Mouse (Mus musculus): ENCODE data around the gene Rusc1. TPM values are rescaled to one million over a fixed set of nuclear protein-coding genes. Genes with fewer than 3 reads are reported as not detected.

Rusc1 gene
- polyA plus RNA-seq, 1 experiment: 42.5 TPM

GRCm38 (mm10) chr3:89100811-89101210 is 7.7 kb upstream of the Rusc1 start, which contains the start of gene Gm43738:
TSS of gene Gm43738 (minus strand) at chr3:89101099.
- 38% methylated on average over 7 of the region's 7 CpGs for WGBS
- Histone ChIP-seq H3K4me1 (ENCODE audit: control insufficient read depth, insufficient read depth, insufficient read length) (peaks cover 4% of the 10 kb centered on the region; the same call in 1 of the 2 replicates), H3K27me3 (ENCODE audit: control insufficient read depth, insufficient read depth, low read length) (no peaks in the 10 kb centered on the region), H3K4me3 (ENCODE audit: extremely low read depth, insufficient read depth, insufficient read length) (peak within 1 kb of the TSS; percentile 84), H3K36me3 (ENCODE audit: control insufficient read depth, insufficient read depth, low read length) (peaks cover 5% of the 10 kb centered on the region; the same call in 1 of the 2 replicates), H3K27ac (ENCODE audit: insufficient read depth, low read length) (0 out of 2 replicates have a peak within 1 kb of the TSS, but pooled peaks have one; percentile 6)
- DNase-seq (ENCODE audit: low read depth in 1 of 2, low spot score in 2 of 2): no peak
- TF ChIP-seq CTCF (IDR thresholded peaks at IDR 0.05; ENCODE audit: extremely low read depth, insufficient read depth, insufficient read length, insufficient replicate concordance) (no peak), POLR2A (IDR thresholded peaks at IDR 0.05; ENCODE audit: low read depth, low read length) (no peak)

GRCm38 (mm10) chr3:89094021-89094420 is 910 bp upstream of the Rusc1 start:
- Histone ChIP-seq H3K4me3 (ENCODE audit: extremely low read depth, insufficient read depth, insufficient read length) (no peak overlapping the region), H3K4me1 (ENCODE audit: control insufficient read depth, insufficient read depth, insufficient read length) (peaks cover 10% of the 10 kb centered on the region), H3K27me3 (ENCODE audit: control insufficient read depth, insufficient read depth, low read length) (peaks cover 6% of the 10 kb centered on the region), H3K27ac (ENCODE audit: insufficient read depth, low read length) (no peak overlapping the region), H3K36me3 (ENCODE audit: control insufficient read depth, insufficient read depth, low read length) (peaks cover 7% of the 10 kb centered on the region; the same call in 1 of the 2 replicates)
- 93% methylated on average over 10 of the region's 10 CpGs for WGBS
- DNase-seq (ENCODE audit: low read depth in 1 of 2, low spot score in 2 of 2): no peak
- TF ChIP-seq POLR2A (IDR thresholded peaks at IDR 0.05; ENCODE audit: low read depth, low read length) (no peak), CTCF (IDR thresholded peaks at IDR 0.05; ENCODE audit: extremely low read depth, insufficient read depth, insufficient read length, insufficient replicate concordance) (no peak)

DNA sequence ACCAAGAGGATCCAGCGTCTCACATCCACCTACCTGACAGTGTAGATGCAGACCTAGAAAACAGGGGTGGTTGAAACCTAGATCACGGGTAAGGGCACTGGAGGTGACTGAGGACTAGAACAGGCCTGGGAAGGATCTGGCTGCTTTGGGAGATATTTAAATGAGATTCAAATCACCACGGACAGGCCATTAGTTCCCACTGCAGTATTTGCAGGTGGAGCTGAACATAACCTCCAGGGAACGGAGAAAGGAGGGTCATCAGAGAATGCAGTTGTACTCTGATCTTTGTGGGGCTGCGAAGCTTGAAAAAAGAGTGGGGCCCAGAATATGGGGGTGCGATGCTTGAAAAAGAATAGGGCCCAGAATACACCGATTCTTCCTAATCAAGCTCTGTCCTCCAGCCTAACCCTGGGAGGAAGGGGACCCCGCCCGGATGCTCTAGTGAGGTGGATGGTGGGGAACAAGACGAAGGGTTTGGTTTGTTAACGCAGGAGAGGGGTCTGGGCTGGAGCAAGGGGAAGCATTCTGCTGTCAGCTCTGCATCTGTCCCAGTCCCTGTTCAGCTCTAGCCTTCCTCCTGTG is 511 bp downstream of the Rusc1 start:
- Histone ChIP-seq H3K4me1 (ENCODE audit: control insufficient read depth, insufficient read depth, insufficient read length) (peaks cover 23% of the 10 kb centered on the region), H3K27me3 (ENCODE audit: control insufficient read depth, insufficient read depth, low read length) (peaks cover 6% of the 10 kb centered on the region), H3K27ac (ENCODE audit: insufficient read depth, low read length) (no peak overlapping the region), H3K36me3 (ENCODE audit: control insufficient read depth, insufficient read depth, low read length) (peaks cover 5% of the 10 kb centered on the region; the same call in 1 of the 2 replicates), H3K4me3 (ENCODE audit: extremely low read depth, insufficient read depth, insufficient read length) (no peak overlapping the region)
- WGBS: 42% methylated on average over 11 of the region's 11 CpGs
- TF ChIP-seq POLR2A (IDR thresholded peaks at IDR 0.05; ENCODE audit: low read depth, low read length): no peak
- no peak for TF ChIP-seq CTCF (IDR thresholded peaks at IDR 0.05; ENCODE audit: extremely low read depth, insufficient read depth, insufficient read length, insufficient replicate concordance)
- DNase-seq (ENCODE audit: low read depth in 1 of 2, low spot score in 2 of 2): no peak

DNA sequence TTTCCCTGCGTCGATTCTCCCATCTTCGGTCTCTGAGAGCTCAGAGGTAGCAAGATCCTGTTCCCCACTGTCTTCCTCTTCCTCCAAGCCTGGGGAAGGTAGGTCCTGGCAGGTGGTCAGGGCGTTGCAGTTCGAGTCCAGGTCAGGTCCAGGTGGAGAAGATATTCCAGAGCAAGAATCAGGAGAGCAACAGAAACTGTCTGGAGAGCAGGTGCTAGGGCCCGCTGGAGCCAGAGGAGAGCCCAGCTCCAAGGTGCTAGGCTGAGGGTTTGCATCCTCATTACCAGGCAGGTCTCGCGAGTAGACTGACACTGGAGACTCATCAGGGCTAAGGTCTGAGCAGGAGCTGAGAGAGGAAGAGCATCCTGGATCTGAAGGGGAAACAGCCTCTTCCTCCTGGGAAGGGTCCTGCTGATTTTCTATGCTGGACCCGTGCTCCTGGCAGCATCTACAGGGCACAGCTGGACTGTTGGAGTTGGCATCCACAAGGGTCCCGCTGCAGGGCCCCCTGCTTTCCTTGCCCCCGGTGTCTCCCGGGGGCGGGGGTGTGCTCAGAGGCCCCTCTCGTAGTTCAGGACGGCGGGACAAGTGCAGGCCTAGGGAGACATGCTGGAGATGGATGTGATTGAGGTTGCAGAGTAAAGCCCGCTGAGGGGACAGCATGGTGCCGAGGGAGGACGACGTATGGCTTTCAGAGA is 1.2 kb downstream of the Rusc1 start:
- TF ChIP-seq CTCF (IDR thresholded peaks at IDR 0.05; ENCODE audit: extremely low read depth, insufficient read depth, insufficient read length, insufficient replicate concordance) (no peak), POLR2A (IDR thresholded peaks at IDR 0.05; ENCODE audit: low read depth, low read length) (no peak)
- H3K4me1 ChIP-seq (ENCODE audit: control insufficient read depth, insufficient read depth, insufficient read length): peaks cover 24% of the 10 kb centered on the region
- H3K27me3 ChIP-seq (ENCODE audit: control insufficient read depth, insufficient read depth, low read length): peaks cover 6% of the 10 kb centered on the region
- DNase-seq (ENCODE audit: low read depth in 1 of 2, low spot score in 2 of 2): no peak
- no peak overlapping the region for H3K27ac ChIP-seq (ENCODE audit: insufficient read depth, low read length)
- H3K36me3 ChIP-seq (ENCODE audit: control insufficient read depth, insufficient read depth, low read length): peaks cover 3% of the 10 kb centered on the region; the same call in 1 of the 2 replicates
- no peak overlapping the region for H3K4me3 ChIP-seq (ENCODE audit: extremely low read depth, insufficient read depth, insufficient read length)
- WGBS: 30% methylated on average over 20 of the region's 20 CpGs

GRCm38 (mm10) chr3:89090694-89091655 is 2.1 kb downstream of the Rusc1 start:
- DNase-seq (ENCODE audit: low read depth in 1 of 2, low spot score in 2 of 2): peak in 1 of 2 experiments; percentile 74
- Histone ChIP-seq H3K27me3 (ENCODE audit: control insufficient read depth, insufficient read depth, low read length) (peaks cover 6% of the 10 kb centered on the region), H3K36me3 (ENCODE audit: control insufficient read depth, insufficient read depth, low read length) (peaks cover 4% of the 10 kb centered on the region; the same call in 1 of the 2 replicates), H3K27ac (ENCODE audit: insufficient read depth, low read length) (no peak overlapping the region), H3K4me1 (ENCODE audit: control insufficient read depth, insufficient read depth, insufficient read length) (peaks cover 24% of the 10 kb centered on the region), H3K4me3 (ENCODE audit: extremely low read depth, insufficient read depth, insufficient read length) (peak overlapping the region; percentile 65)
- TF ChIP-seq CTCF (IDR thresholded peaks at IDR 0.05; ENCODE audit: extremely low read depth, insufficient read depth, insufficient read length, insufficient replicate concordance) (peak; percentile 80), POLR2A (IDR thresholded peaks at IDR 0.05; ENCODE audit: low read depth, low read length) (no peak)
- WGBS: under 1% methylated on average over 69 of the region's 74 CpGs

GRCm38 (mm10) chr3:89089882-89090591 is 3.1 kb downstream of the Rusc1 start:
- H3K27me3 ChIP-seq (ENCODE audit: control insufficient read depth, insufficient read depth, low read length): peaks cover 6% of the 10 kb centered on the region
- H3K27ac ChIP-seq (ENCODE audit: insufficient read depth, low read length): peak overlapping the region; percentile 62
- peaks cover 25% of the 10 kb centered on the region for H3K4me1 ChIP-seq (ENCODE audit: control insufficient read depth, insufficient read depth, insufficient read length)
- H3K36me3 ChIP-seq (ENCODE audit: control insufficient read depth, insufficient read depth, low read length): peaks cover 2% of the 10 kb centered on the region; the same call in 1 of the 2 replicates
- peak overlapping the region; percentile 73 for H3K4me3 ChIP-seq (ENCODE audit: extremely low read depth, insufficient read depth, insufficient read length)
- TF ChIP-seq POLR2A (IDR thresholded peaks at IDR 0.05; ENCODE audit: low read depth, low read length) (peak; percentile 40), CTCF (IDR thresholded peaks at IDR 0.05; ENCODE audit: extremely low read depth, insufficient read depth, insufficient read length, insufficient replicate concordance) (no peak)
- WGBS: under 1% methylated on average over 39 of the region's 40 CpGs
- peak; percentile 77 to 87 for DNase-seq (ENCODE audit: low read depth in 1 of 2, low spot score in 2 of 2)

All from spleen, adult 2 months (tissue).